Mouse (Mus musculus) lung, embryonic 16.5 days (tissue): Measurements from ENCODE around the gene Coq4. TPM values are rescaled to one million over a fixed set of nuclear protein-coding genes. Genes with fewer than 3 reads are reported as not detected.
A peak's percentile ranks its signal among the peaks of the same experiment; 100 is the strongest.
"Not testable (repeated sequence)": the region's sequence is repeated elsewhere in the genome, so short reads cannot be mapped to it uniquely, and the experiment has no call there.

Source experiments
- ATAC-seq: fragments of 200-750 bp; cut with Nextera tagmentation; 2 replicates; pipeline ENCODE4 v1.8.0; 2017; ENCODE audit warnings: low read depth, mild to moderate bottlenecking, moderate library complexity
- H3K27ac ChIP-seq: fragments of 300-500 bp; sonication (generic); 2 replicates; pipeline ENCODE4 v1.5.1; 2014; ENCODE audit warnings: mild to moderate bottlenecking, control low read depth, low read length
- H3K27me3 ChIP-seq: fragments of 300-500 bp; sonication (generic); 2 replicates; pipeline ENCODE4 v1.6.1; 2014; ENCODE audit warnings: low read depth, low read length, mixed read lengths; ENCODE audit not compliant: control insufficient read depth, insufficient read depth
- H3K36me3 ChIP-seq: fragments of 300-500 bp; sonication (generic); 2 replicates; pipeline ENCODE4 v1.6.1; 2014; ENCODE audit warnings: low read length; ENCODE audit not compliant: control insufficient read depth, insufficient read depth
- H3K4me1 ChIP-seq: fragments of 300-500 bp; sonication (generic); replicated peaks from 2 replicates; pipeline ENCODE4 v1.6.1; 2014; ENCODE audit warnings: low read length, mixed read lengths; ENCODE audit not compliant: control insufficient read depth, insufficient read depth
- H3K4me2 ChIP-seq: fragments of 300-500 bp; sonication (generic); 2 replicates; pipeline ENCODE4 v1.6.1; 2014; ENCODE audit warnings: low read depth, low read length, control low read depth
- H3K4me3 ChIP-seq: fragments of 300-500 bp; sonication (generic); 2 replicates; pipeline ENCODE4 v1.5.1; 2014; ENCODE audit warnings: mild to moderate bottlenecking, low read length, control low read depth
- H3K9ac ChIP-seq: fragments of 300-500 bp; sonication (generic); 2 replicates; pipeline ENCODE4 v1.6.1; 2014; ENCODE audit warnings: low read length, control low read depth
- H3K9me3 ChIP-seq: fragments of 300-500 bp; sonication (generic); 2 replicates; pipeline ENCODE4 v1.6.1; 2016; ENCODE audit warnings: low read length; ENCODE audit not compliant: control insufficient read depth
- WGBS: fragments of 180-500 bp; shearing (Covaris S2); extraction: QIAGEN DNeasy Blood & Tissue Kit; methylation state at CpG from one replicate; pipeline ENCODE4 v1.1.7; 2014; 5-methylcytosine and 5-hydroxymethylcytosine counted together
- polyA plus RNA-seq: library from polyadenylated mRNA; unstranded; fragments of >200 nt; fragmentation: Nextera tagmentation; extraction: Ambion mirVana; gene quantifications from 2 replicates; pipeline ENCODE4 v1.2.1, GENCODE M21; 2015

Coq4 gene
- polyA plus RNA-seq, 1 experiment from 2014 or later = 28.3 TPM

DNA sequence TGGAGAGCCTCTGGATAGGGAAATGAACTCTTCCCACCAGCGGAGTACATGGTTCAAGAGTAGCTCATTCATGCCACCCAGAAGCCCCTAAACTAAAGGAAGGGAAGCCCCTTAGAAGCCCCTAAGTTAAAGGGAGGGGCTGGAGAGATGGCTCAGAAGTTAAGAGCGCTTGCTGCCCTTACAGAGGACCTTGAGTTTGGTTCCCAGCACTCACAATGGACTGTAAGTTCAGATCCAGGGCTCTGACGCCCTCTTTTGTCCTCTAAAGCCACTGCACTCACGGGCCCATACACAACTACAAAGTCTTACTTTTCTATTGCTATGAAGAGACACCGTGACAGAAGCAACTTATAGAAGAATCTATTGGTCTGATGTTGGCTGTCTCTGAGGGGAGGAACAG is 34.9 kb upstream of the Coq4 start:
- 82% methylated on average over 5 of the region's 5 CpGs for WGBS
- Histone ChIP-seq H3K36me3 (no peaks in the 10 kb centered on the region), H3K27ac (no peak overlapping the region), H3K9me3 (no peaks in the 10 kb centered on the region), H3K27me3 (peaks cover 29% of the 10 kb centered on the region), H3K4me2 (no peak overlapping the region), H3K4me3 (no peak overlapping the region), H3K9ac (no peak overlapping the region), H3K4me1 (no peaks in the 10 kb centered on the region; the same call in 1 of the 2 replicates)
- ATAC-seq = no peak

DNA sequence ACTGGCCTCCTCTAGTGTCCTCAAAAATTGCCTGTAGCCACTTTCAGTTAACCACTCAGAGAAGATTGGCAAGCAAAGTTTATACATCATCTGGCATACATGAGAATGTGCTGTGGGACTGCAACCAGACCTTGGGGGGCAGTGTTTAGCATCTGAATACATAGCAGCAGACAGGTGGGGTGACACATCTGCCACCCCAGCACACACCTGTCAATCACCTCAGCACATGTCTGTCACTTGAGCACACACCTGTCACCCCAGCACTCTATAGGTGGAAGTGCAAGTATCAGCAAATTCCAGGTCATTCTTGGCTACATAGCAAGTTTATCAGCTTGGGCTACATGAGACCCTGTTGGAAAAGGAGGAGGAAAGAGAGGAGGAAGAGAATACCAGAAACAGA is 31.6 kb upstream of the Coq4 start:
- no peaks in the 10 kb centered on the region for H3K36me3 ChIP-seq
- no peak overlapping the region for H3K4me2 ChIP-seq
- H3K4me1 ChIP-seq = no peaks in the 10 kb centered on the region
- no peaks in the 10 kb centered on the region for H3K9me3 ChIP-seq
- no peak for ATAC-seq
- no peak overlapping the region for H3K27ac ChIP-seq
- H3K9ac ChIP-seq = no peak overlapping the region
- no peak overlapping the region for H3K4me3 ChIP-seq
- peaks cover 9% of the 10 kb centered on the region for H3K27me3 ChIP-seq

DNA sequence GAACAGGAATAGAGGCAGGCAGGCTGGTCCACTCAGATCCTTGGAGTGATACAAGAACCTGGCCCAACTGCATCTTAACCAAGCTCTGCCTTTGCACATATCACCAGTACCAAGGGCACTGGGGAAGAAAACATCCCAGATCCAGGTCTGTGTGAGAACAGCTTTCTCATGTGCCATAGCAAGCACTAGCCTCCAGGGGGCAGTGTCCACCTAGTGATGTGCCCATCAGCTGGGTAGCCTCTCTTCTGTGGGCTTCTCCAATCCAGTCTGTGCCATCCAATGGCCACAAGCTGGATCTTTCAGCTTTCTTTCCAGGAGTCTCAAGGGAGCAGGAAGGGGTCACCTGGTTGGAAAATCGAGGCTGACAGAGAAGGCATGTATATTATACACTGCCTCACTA is 22.5 kb upstream of the Coq4 start:
- H3K4me1 ChIP-seq = 0 out of 2 replicates have a peak, but pooled peaks cover 2% of the 10 kb centered on the region
- ATAC-seq = peak; percentile 58; the same call in 1 of the 2 replicates
- WGBS = 0% methylated on average over 1 of the region's 1 CpGs

DNA sequence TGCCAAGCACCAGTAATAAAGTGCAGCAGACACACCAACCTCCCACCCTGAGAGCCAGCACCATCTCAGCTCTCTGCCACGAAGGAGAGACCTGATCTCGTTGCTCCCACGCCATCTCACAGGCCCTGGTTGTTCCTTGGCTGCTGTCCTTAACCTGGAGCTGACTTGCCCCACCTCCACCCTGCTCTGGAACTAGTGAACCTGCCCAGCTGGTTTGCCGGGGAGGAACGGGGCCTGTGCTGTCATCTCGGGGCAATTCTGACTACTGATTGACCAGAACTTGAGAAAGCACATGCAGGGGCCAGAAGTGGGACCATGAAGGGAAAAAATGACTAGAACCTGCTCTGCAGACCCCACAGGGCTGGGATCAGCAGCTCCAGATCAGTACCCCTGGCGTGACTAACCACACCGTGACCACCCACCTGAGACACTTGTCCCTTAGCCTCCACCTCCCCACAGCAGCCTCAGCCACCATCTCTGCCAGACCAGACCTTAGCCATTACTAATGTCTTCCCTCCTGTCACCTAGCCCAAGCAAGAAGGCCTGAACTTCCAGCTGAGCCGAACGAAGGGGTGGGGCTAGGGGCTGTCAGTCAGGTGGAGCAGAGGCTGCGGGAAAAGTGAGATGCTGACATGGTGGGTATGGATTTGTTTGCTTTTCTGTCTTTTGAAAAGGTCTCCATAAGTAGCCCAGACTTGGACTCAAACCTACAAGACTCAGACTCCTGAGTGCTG is 19.1 kb upstream of the Coq4 start:
- Histone ChIP-seq H3K4me1 (0 out of 2 replicates have a peak, but pooled peaks cover 2% of the 10 kb centered on the region), H3K36me3 (no peaks in the 10 kb centered on the region), H3K27ac (0 out of 2 replicates have a peak overlapping the region, but pooled peaks have one; percentile 2), H3K9me3 (no peaks in the 10 kb centered on the region), H3K4me3 (no peak overlapping the region), H3K4me2 (no peak overlapping the region), H3K9ac (no peak overlapping the region), H3K27me3 (no peaks in the 10 kb centered on the region)
- ATAC-seq = peak; percentile 59; the same call in 1 of the 2 replicates
- 41% methylated on average over 11 of the region's 11 CpGs for WGBS

More for the DNA sequence above, 22.5 kb upstream of the Coq4 start:
- Histone ChIP-seq H3K9me3 (no peaks in the 10 kb centered on the region), H3K27ac (no peak overlapping the region), H3K9ac (no peak overlapping the region), H3K4me3 (no peak overlapping the region), H3K4me2 (no peak overlapping the region), H3K27me3 (no peaks in the 10 kb centered on the region), H3K36me3 (no peaks in the 10 kb centered on the region)

DNA sequence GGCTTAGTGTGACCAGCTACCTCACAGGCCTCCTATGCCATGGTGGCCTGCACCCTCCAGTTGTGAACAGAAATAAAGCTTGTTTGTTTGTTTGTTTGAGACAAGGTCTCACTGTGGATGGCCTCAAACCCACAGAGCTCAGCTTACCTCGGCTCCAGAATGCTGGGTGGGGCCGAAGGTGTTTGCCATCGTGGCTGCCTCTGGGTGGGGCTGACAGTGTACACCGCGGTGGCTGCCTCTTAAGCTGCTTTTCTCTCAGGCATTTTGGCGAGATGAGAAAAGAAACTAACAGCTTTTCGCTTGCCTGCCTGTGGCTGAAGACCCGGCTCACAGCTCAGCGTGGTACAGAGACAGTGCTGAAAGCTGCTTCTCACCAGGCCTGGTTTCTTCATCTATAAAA is 18.4 kb upstream of the Coq4 start:
- no peaks in the 10 kb centered on the region for H3K9me3 ChIP-seq
- H3K4me3 ChIP-seq = no peak overlapping the region
- no peaks in the 10 kb centered on the region for H3K36me3 ChIP-seq
- H3K4me2 ChIP-seq = no peak overlapping the region
- H3K27ac ChIP-seq = no peak overlapping the region
- H3K27me3 ChIP-seq = no peaks in the 10 kb centered on the region
- ATAC-seq = no peak
- 50% methylated on average over 9 of the region's 9 CpGs for WGBS
- H3K9ac ChIP-seq = no peak overlapping the region
- H3K4me1 ChIP-seq = 0 out of 2 replicates have a peak, but pooled peaks cover 2% of the 10 kb centered on the region

DNA sequence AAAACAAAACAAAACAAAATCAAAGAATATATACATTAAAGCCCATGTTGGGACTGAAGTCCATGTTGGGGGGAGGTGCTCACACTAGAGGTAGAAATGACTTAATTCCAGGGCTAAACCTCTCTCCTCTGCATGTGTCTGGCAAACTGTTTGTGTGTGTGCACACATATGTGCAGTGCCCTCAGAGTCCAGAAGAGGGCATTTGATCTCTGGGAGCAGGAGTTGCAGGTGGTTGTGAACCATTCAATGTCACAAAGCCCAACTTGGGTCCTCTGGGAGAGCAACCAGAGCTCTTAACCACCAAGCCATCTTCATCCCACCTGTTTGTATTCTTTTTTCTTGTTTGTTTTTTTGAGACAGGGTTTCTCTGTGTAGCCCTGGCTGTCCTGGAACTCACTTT is 17.1 kb upstream of the Coq4 start:
- H3K4me1 ChIP-seq = 0 out of 2 replicates have a peak, but pooled peaks cover 2% of the 10 kb centered on the region
- ATAC-seq = no peak
- no peak overlapping the region for H3K27ac ChIP-seq
- no peaks in the 10 kb centered on the region for H3K9me3 ChIP-seq
- no peak overlapping the region for H3K4me2 ChIP-seq
- no peaks in the 10 kb centered on the region for H3K36me3 ChIP-seq
- no peak overlapping the region for H3K4me3 ChIP-seq
- H3K27me3 ChIP-seq = no peaks in the 10 kb centered on the region
- no peak overlapping the region for H3K9ac ChIP-seq

DNA sequence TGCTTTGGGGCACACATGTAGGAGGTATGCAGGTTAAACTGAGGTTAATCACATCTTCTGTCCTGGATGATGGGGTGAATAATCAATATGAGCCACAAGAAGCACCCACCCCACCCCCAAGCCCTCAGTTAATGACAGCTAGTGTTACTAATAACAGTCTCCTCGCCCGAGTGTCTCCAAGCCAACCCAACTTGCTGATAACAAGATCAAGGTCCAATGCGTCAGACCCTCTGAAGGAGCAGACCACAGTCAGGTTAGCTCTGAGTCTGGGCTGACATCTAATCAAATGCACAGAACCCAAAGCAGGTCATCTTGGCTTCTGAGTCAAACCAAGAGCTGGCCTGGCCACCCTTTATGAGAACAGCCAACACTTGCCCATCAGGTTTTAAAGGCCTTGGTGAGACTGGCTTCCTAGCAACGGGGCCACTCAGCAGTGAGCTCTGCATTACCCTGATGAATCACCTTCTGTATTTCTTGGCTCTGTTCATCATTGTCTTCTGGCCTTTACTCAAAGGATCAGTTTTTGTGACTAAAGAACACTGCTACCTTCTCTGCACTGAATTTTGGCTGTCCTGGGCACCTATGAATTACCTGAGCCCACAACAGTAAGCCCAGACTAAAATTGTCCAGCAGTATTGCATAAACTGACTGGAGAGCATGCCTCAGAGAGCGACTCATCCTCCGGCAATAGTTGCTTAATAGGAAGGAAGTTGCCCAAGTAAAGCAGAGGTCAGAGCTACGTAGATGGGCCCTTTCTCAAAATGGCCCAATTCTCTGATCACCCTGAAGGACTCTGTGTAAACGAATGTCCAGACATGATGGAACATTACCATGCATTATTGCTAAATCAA is 15.5 kb upstream of the Coq4 start:
- Histone ChIP-seq H3K4me3 (no peak overlapping the region), H3K27me3 (no peaks in the 10 kb centered on the region), H3K27ac (no peak overlapping the region), H3K36me3 (peaks cover 1% of the 10 kb centered on the region), H3K9ac (no peak overlapping the region), H3K4me2 (no peak overlapping the region), H3K9me3 (no peaks in the 10 kb centered on the region), H3K4me1 (0 out of 2 replicates have a peak, but pooled peaks cover 2% of the 10 kb centered on the region)
- WGBS = 59% methylated on average over 8 of the region's 8 CpGs
- ATAC-seq = no peak

DNA sequence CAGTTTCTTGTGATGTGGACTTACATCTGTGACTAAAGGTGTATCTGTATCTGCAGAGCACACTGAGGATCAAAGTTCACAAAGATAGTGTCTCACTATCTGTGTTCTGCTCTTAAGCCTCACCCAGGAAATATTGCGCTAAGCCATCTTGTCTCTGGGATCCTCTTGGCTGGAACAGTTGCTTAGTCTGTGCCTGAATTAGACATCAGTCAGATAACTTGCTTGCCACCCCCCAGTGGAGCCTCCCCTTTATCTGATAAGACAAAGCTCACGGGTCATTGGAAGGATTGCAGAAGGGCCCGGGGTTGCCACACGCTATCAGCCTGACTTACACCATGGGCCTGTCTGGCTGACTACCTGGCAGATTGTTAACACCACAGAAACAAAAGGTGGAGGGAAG is 14.0 kb upstream of the Coq4 start:
- ATAC-seq = no peak
- Histone ChIP-seq H3K9me3 (no peaks in the 10 kb centered on the region), H3K27ac (no peak overlapping the region), H3K36me3 (peaks cover 15% of the 10 kb centered on the region), H3K9ac (no peak overlapping the region), H3K4me1 (0 out of 2 replicates have a peak, but pooled peaks cover under 1% of the 10 kb centered on the region), H3K4me2 (no peak overlapping the region), H3K4me3 (no peak overlapping the region), H3K27me3 (no peaks in the 10 kb centered on the region)
- 76% methylated on average over 4 of the region's 4 CpGs for WGBS

DNA sequence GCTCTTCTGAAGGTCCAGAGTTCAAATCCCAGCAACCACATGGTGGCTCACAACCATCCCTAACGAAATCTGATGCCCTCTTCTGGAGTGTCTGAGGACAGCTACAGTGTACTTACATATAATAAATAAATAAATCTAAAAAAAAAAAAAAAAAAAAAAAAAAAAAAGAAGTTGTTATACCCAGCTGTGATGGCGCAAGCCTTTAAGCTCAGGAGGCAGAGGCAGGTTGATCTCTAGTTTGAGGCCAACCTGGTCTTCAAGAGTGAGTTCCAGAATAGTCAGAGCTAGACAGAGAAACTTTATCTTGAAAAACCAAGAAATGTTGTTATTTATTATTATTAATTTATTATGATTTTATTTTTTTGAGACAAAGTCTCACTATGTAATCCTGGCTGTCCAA is 6.0 kb upstream of the Coq4 start:
- not testable (repeated sequence) for ATAC-seq, H3K9me3 ChIP-seq, H3K4me3 ChIP-seq, H3K27ac ChIP-seq, H3K9ac ChIP-seq, H3K27me3 ChIP-seq, H3K4me1 ChIP-seq, H3K4me2 ChIP-seq
- WGBS = 95% methylated on average over 2 of the region's 2 CpGs
- peaks cover 63% of the 10 kb centered on the region for H3K36me3 ChIP-seq
